Mouse (Mus musculus) ES-E14 (cell line): ENCODE measurements around the gene Pdgfa. TPM values are rescaled to one million over a fixed set of nuclear protein-coding genes. Genes with fewer than 3 reads are reported as not detected.
A peak's percentile ranks its signal among the peaks of the same experiment; 100 is the strongest.

Experiments used
- DNase-seq: peaks from one replicate; pipeline ENCODE4 v3.0.0-alpha.2; 2013; ENCODE audit warnings: low read depth, low spot score
- H3K27ac ChIP-seq: 2 replicates; pipeline ENCODE4 v1.5.1; 2012; ENCODE audit warnings: low read depth, mild to moderate bottlenecking, low read length, moderate library complexity, mixed read lengths; ENCODE audit not compliant: poor library complexity, insufficient read depth, severe bottlenecking
- H3K36me3 ChIP-seq: 2 replicates; pipeline ENCODE4 v1.6.1; 2012; ENCODE audit warnings: mild to moderate bottlenecking, low read length, moderate library complexity, mixed read lengths; ENCODE audit not compliant: control insufficient read depth, poor library complexity, insufficient read depth, severe bottlenecking
- H3K4me1 ChIP-seq, 2 experiments: fragments of 150-350 bp in 1 of 2; sonication (generic) in 1 of 2; 2 replicates each; pipeline ENCODE4 v1.6.1; 2012; ENCODE audit warnings: low read length in 2 of 2, mild to moderate bottlenecking in 1 of 2, mixed read lengths in 1 of 2; ENCODE audit not compliant: control insufficient read depth in 2 of 2, insufficient read depth in 2 of 2, poor library complexity in 1 of 2
- H3K4me3 ChIP-seq, 2 experiments: fragments of 150-350 bp in 1 of 2; sonication (generic) in 1 of 2; 2 replicates each; pipeline ENCODE4 v1.5.1; 2012; ENCODE audit warnings: low read length in 2 of 2, low read depth in 1 of 2, mild to moderate bottlenecking in 1 of 2, mixed read lengths in 1 of 2; ENCODE audit not compliant: insufficient read depth in 1 of 2, poor library complexity in 1 of 2, severe bottlenecking in 1 of 2
- H3K9ac ChIP-seq: 2 replicates; pipeline ENCODE4 v1.6.1; 2012; ENCODE audit warnings: low read depth, mild to moderate bottlenecking, low read length, mixed read lengths; ENCODE audit not compliant: poor library complexity, insufficient read depth, severe bottlenecking
- H3K9me3 ChIP-seq: fragments of 150-350 bp; sonication (generic); 2 replicates; pipeline ENCODE4 v1.6.1; 2012; ENCODE audit warnings: low read depth, mild to moderate bottlenecking, low read length; ENCODE audit not compliant: control insufficient read depth, insufficient read depth
- CHD2 ChIP-seq: IDR thresholded peaks from 2 replicates; pipeline ENCODE4 v1.6.1; 2014; ENCODE audit warnings: mild to moderate bottlenecking, low read depth, low read length, inconsistent platforms
- HCFC1 ChIP-seq: IDR thresholded peaks from 2 replicates; pipeline ENCODE4 v1.6.1; 2012; ENCODE audit warnings: low read length, inconsistent platforms, borderline replicate concordance; ENCODE audit not compliant: insufficient read depth
- MAFK ChIP-seq: IDR thresholded peaks from 2 replicates; pipeline ENCODE4 v1.6.1; 2014; ENCODE audit warnings: mild to moderate bottlenecking, low read depth, low read length, inconsistent platforms; ENCODE audit not compliant: insufficient read depth
- ZC3H11A ChIP-seq: IDR thresholded peaks from 2 replicates; pipeline ENCODE4 v1.6.1; 2012; ENCODE audit warnings: low read depth, mild to moderate bottlenecking, inconsistent platforms, low read length, borderline replicate concordance
- ZNF384 ChIP-seq: IDR thresholded peaks from 2 replicates; pipeline ENCODE4 v1.6.1; 2012; ENCODE audit warnings: low read depth, low read length, inconsistent platforms
- in situ Hi-C, 2 experiments: fragments of 600-800 bp; cut with MboI; formaldehyde crosslinking; loops; one replicate each; pipeline ENCODE4 v1.15.1; 2025; ENCODE audit warnings: low sequenced_read_pairs in 2 of 2, inconsistent platforms in 1 of 2; ENCODE audit not compliant: unreplicated experiment in 2 of 2
- total RNA-seq: library from RNA; depleted of rRNA; stranded (reverse); fragments of 300-350 nt; gene quantifications from 2 replicates; pipeline ENCODE4 v1.2.3, GENCODE M21; 2012

Gene Pdgfa
- total RNA-seq, 1 experiment = 81.5 TPM

DNA sequence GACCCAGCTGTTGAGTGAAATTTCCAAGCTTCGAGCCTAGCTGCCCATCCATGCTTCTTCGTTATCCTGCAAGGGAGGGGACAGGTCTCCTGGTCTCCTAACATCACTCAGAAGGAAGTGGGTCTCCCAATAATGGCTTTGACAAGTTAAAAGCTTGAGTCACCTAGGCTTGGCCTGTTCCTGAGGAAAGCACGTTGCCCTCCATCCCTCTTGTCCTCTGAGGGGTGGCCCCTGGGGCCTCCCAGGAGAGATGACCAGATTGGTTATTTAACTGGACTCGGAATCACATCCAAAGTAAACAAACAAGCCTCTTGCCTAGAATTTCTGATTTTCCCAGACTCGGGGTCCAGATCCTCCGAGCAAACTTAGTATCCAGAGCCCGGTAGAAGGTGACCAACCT lies 52.6 kb downstream of the Pdgfa start:
- Histone ChIP-seq H3K9me3 (no peaks in the 10 kb centered on the region), H3K9ac (no peak overlapping the region), H3K36me3 (no peaks in the 10 kb centered on the region), H3K27ac (no peak overlapping the region), H3K4me3 (no peak overlapping the region), H3K4me1 (peaks cover 0 to 12% of the 10 kb centered on the region in 2 experiments; a peak in 2 of 4 replicates)
- no peak for DNase-seq
- in situ Hi-C loops = no loop called here
- TF ChIP-seq HCFC1 (no peak), MAFK (no peak), ZC3H11A (no peak)

DNA sequence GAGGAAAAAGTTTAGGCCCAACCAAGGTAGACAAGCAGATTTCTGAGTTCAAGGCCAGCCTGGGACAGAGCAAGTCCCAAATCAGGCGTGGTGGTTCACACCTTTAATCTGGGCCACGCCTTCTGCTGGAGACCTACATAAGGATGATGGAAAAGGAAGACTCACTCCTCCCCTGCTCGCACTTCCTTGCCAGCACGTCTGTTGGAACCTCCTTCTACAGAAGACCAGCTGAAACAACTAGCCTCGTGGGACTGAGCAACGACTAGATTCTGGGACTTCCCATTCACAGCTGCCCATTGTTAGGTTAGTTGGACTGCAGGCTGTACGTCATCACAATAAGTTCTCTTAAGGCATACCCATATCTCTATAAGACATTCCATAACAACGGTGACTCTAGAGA lies 55.3 kb downstream of the Pdgfa start:
- DNase-seq = no peak
- Histone ChIP-seq H3K4me3 (no peak overlapping the region), H3K9ac (no peak overlapping the region), H3K27ac (no peak overlapping the region), H3K36me3 (no peaks in the 10 kb centered on the region), H3K4me1 (peaks cover 0 to 9% of the 10 kb centered on the region in 2 experiments; a peak in 2 of 4 replicates), H3K9me3 (no peaks in the 10 kb centered on the region)
- no peak for TF ChIP-seq ZC3H11A
- TF ChIP-seq ZNF384 = no peak
- no peak for TF ChIP-seq HCFC1
- no peak for TF ChIP-seq MAFK
- in situ Hi-C loops = no loop called here

DNA sequence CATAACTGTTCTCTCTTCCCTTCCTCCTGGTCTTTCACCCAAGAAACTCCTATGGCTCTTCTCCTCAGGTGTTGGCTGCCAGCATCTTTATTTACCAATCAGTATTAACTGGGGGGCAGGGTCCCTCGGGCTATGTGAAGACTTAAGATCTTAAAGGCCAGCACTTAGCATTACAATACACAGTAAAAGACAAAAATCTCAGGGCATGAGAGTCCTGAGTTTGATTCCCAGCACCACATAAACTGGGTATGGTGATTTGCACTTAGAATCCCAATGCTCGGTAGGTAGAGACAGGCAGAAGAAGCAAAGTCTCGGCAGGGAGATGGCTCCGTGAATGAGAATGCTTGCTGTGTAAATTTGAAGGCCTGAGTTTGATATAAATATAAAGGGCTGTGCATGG lies 56.6 kb downstream of the Pdgfa start:
- DNase-seq = peak; percentile 49
- Histone ChIP-seq H3K4me3 (no peak overlapping the region), H3K9me3 (no peaks in the 10 kb centered on the region), H3K27ac (no peak overlapping the region), H3K36me3 (no peaks in the 10 kb centered on the region), H3K4me1 (peaks cover 0 to 9% of the 10 kb centered on the region in 2 experiments; a peak in 2 of 4 replicates), H3K9ac (no peak overlapping the region)
- no peak for TF ChIP-seq CHD2
- no peak for TF ChIP-seq HCFC1
- TF ChIP-seq MAFK = no peak
- no peak for TF ChIP-seq ZNF384
- in situ Hi-C loops = no loop called here

DNA sequence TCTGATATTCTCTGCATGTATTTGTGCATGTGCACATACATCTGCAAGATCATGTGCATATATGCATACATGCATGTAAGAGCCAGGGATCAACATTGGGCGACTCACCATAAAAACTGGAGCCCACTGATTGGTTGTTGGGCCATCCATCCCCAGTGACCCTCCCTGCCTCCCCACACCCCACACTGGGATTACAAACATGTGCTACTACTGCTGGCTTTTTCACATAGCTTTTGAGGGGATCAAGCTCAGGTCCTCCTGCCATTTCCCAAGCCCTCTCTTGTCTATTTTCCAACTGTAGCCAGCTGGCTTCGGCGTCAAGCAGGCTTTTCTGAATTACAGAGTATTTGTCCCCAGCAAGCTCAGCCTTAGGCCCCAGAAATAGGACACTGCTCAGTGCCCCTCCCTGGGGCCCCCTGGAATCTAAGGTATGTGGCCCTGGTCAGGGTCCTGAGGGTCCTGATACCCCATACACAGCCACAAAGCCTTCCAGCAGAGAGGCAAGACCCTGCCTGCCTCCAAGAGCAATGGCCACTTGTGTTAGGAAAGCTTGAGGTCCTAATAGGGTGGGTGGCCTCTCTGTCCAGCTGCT lies 58.5 kb downstream of the Pdgfa start:
- H3K36me3 ChIP-seq = no peaks in the 10 kb centered on the region
- no peak overlapping the region for H3K4me3 ChIP-seq
- in situ Hi-C loops = no loop called here
- no peak overlapping the region for H3K9ac ChIP-seq
- peaks cover 0 to 9% of the 10 kb centered on the region in 2 experiments; a peak in 2 of 4 replicates for H3K4me1 ChIP-seq
- H3K27ac ChIP-seq = no peak overlapping the region
- no peaks in the 10 kb centered on the region for H3K9me3 ChIP-seq
- no peak for DNase-seq
- TF ChIP-seq MAFK (no peak), ZC3H11A (no peak), HCFC1 (no peak), ZNF384 (no peak), CHD2 (no peak)
